Mouse (Mus musculus): ENCODE measurements around the gene Gm10717.
A peak's percentile ranks its signal among the peaks of the same experiment; 100 is the strongest.
"Not testable (repeated sequence)": the region's sequence is repeated elsewhere in the genome, so short reads cannot be mapped to it uniquely, and the experiment has no call there.

The Gm10717 gene

DNA sequence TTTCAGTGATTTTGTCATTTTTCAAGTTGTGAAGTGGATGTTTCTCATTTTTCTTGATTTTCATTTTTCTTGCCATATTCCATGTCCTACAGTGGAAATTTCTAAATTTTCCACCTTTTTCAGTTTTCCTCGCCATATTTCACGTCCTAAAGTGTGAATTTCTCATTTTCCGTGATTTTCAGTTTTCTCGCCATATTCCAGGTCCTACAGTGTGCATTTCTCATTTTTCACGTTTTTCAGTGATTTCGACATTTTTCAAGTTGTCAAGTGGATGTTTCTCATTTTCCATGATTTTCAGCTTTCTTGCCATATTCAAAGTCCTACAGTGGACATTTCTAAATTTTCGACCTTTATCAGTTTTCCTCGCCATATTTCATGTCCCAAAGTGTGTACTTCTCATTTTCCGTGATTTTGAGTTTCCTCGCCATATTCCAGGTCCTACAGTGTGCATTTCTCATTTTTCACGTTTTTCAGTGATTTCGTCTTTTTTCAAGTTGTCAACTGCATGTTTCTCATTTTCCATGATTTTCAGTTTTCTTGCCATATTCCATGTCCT is at the start of gene Gm10717:
Gm10717 (plus strand) TSS at position 506 of the 556 bp plus-strand sequence.
- peak in 1 of 2 experiments; percentile 29 for DNase-seq (ENCODE audit: low spot score in 2 of 2)

DNA sequence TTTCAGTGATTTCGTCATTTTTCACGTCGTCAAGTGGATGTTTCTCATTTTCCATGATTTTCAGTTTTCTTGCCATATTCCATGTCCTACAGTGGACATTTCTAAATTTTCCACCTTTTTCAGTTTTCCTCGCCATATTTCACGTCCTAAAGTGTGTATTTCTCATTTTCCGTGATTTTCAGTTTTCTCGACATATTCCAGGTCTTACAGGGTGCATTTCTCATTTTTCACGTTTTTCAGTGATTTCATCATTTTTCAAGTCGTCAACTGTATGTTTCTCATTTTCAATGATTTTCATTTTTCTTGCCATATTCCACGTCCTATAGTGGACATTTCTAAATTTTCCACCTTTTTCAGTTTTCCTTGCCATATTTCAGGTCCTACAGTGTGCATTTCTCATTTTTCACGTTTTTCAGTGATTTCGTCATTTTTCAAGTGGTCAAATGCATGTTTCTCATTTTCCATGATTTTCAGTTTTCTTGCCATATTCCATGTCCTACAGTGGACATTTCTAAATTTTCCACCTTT is 24.7 kb upstream of the Gm10717 start, which contains the start of gene Gm10722:
Gm10722 (plus strand) TSS at position 478 of the 528 bp plus-strand sequence.
- peak; percentile 9 to 18 for DNase-seq (ENCODE audit: low spot score in 2 of 2)

DNA sequence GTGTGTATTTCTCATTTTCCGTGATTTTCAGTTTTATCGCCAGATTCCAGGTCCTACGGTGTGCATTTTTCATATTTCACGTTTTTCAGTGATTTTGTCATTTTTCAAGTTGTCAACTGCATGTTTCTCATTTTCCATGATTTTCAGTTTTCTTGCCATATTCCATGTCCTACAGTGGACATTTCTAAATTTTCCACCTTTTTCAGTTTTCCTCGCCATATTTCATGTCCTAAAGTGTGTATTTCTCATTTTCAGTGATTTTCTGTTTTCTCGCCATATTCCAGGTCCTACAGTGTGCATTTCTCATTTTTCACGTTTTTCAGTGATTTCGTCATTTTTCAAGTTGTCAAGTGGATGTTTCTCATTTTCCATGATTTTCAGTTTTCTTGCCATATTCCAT is 24.2 kb upstream of the Gm10717 start:
- DNase-seq (ENCODE audit: low spot score in 2 of 2) = peak in 1 of 2 experiments; percentile 12

DNA sequence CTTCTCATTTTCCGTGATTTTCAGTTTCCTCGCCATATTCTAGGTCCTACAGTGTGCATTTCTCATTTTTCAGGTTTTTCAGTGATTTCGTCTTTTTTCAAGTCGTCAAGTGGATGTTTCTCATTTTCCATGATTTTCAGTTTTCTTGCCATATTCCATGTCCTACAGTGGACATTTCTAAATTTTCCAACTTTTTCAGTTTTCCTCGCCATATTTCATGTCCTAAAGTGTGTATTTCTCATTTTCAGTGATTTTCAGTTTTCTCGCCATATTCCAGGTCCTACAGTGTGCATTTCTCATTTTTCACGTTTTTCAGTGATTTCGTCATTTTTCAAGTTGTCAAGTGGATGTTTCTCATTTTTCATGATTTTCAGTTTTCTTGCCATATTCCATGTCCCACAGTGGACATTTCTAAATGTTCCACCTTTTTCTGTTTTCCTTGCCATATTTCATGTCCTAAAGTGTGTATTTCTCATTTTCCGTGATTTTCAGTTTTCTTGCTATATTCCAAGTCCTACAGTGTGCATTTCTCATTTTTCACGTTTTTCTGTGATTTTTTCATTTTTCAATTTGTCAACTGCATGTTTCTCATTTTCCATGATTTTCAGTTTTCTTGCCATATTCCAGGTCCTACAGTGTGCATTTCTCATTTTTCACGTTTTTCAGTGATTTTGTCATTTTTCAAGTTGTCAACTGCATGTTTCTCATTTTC is 23.1 kb upstream of the Gm10717 start:
- DNase-seq (ENCODE audit: low spot score in 2 of 2) = peak; percentile 87 to 99

DNA sequence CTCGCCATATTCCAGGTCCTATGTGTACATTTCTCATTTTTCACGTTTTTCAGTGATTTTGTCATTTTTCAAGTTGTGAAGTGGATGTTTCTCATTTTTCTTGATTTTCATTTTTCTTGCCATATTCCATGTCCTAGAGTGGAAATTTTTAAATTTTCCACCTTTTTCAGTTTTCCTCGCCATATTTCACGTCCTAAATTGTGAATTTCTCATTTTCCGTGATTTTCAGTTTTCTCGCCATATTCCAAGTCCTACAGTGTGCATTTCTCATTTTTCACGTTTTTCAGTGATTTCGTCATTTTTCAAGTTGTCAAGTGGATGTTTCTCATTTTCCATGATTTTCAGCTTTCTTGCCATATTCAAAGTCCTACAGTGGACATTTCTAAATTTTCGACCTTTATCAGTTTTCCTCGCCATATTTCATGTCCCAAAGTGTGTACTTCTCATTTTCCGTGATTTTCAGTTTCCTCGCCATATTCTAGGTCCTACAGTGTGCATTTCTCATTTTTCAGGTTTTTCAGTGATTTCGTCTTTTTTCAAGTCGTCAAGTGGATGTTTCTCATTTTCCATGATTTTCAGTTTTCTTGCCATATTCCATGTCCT is 22.3 kb upstream of the Gm10717 start, which contains the start of gene Gm11168:
Gm11168 (plus strand) TSS at position 553 of the 603 bp plus-strand sequence.
- not testable (repeated sequence) for DNase-seq (ENCODE audit: low spot score in 2 of 2)

DNA sequence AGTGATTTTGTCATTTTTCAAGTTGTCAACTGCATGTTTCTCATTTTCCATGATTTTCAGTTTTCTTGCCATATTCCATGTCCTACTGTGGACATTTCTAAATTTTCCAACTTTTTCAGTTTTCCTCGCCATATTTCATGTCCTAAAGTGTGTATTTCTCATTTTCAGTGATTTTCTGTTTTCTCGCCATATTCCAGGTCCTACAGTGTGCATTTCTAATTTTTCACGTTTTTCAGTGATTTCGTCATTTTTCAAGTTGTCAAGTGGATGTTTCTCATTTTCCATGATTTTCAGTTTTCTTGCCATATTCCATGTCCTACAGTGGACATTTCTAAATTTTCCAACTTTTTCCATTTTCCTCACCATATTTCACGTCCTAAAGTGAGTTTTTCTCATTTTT is 19.0 kb upstream of the Gm10717 start:
- DNase-seq (ENCODE audit: low spot score in 2 of 2) = not testable (repeated sequence)

DNA sequence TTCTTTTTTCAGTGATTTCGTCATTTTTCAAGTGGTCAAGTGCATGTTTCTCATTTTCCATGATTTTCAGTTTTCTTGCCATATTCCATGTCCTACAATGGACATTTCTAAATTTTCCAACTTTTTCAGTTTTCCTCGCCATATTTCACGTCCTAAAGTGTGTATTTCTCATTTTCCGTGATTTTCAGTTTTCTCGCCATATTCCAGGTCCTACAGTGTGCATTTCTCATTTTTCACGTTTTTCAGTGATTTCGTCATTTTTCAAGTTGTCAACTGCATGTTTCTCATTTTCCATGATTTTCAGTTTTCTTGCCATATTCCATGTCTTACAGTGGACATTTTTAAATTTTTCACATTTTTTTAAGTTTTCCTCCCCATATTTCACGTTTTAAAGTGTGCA is 18.6 kb upstream of the Gm10717 start:
- peak; percentile 98 to 99 for DNase-seq (ENCODE audit: low spot score in 2 of 2)

DNA sequence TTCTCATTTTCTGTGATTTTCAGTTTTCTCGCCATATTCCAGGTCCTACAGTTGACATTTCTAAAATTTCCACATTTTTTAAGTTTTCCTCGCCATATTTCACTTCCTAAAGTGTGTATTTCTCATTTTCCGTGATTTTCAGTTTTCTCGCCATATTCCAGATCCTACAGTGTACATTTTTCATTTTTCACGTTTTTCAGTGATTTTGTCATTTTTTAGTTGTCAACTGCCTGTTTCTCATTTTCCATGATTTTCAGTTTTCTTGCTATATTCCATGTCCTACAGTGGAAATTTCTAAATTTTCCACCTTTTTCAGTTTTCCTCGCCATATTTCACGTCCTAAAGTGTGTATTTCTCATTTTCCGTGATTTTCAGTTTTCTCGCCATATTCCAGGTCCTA is 17.9 kb upstream of the Gm10717 start:
- DNase-seq (ENCODE audit: low spot score in 2 of 2) = not testable (repeated sequence)

DNA sequence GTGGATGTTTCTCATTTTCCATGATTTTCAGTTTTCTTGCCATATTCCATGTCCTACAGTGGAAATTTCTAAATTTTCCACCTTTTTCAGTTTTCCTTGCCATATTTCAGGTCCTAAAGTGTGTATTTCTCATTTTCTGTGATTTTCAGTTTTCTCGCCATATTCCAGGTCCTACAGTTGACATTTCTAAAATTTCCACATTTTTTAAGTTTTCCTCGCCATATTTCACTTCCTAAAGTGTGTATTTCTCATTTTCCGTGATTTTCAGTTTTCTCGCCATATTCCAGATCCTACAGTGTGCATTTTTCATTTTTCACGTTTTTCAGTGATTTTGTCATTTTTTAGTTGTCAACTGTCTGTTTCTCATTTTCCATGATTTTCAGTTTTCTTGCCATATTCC is 15.9 kb upstream of the Gm10717 start:
- not testable (repeated sequence) for DNase-seq (ENCODE audit: low spot score in 2 of 2)

DNA sequence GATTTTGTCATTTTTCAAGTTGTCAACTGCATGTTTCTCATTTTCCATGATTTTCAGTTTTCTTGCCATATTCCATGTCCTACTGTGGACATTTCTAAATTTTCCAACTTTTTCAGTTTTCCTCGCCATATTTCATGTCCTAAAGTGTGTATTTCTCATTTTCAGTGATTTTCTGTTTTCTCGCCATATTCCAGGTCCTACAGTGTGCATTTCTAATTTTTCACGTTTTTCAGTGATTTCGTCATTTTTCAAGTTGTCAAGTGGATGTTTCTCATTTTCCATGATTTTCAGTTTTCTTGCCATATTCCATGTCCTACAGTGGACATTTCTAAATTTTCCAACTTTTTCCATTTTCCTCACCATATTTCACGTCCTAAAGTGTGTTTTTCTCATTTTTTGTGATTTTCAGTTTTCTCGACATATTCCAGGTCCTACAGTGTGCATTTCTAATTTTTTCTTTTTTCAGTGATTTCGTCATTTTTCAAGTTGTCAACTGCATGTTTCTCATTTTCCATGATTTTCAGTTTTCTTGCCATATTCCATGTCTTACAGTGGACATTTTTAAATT is 13.1 kb upstream of the Gm10717 start:
- not testable (repeated sequence) for DNase-seq (ENCODE audit: low spot score in 2 of 2)

DNA sequence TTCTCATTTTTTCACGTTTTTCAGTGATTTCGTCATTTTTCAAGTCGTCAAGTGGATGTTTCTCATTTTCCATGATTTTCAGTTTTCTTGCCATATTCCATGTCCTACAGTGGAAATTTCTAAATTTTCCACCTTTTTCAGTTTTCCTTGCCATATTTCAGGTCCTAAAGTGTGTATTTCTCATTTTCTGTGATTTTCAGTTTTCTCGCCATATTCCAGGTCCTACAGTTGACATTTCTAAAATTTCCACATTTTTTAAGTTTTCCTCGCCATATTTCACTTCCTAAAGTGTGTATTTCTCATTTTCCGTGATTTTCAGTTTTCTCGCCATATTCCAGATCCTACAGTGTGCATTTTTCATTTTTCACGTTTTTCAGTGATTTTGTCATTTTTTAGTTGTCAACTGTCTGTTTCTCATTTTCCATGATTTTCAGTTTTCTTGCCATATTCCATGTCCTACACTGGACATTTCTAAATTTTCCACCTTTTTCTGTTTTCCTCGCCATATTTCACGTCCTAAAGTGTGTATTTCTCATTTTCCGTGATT is 12.4 kb upstream of the Gm10717 start, which contains the start of gene Gm10721:
Gm10721 (plus strand) TSS at position 408 of the 547 bp plus-strand sequence.
- not testable (repeated sequence) for DNase-seq (ENCODE audit: low spot score in 2 of 2)

DNA sequence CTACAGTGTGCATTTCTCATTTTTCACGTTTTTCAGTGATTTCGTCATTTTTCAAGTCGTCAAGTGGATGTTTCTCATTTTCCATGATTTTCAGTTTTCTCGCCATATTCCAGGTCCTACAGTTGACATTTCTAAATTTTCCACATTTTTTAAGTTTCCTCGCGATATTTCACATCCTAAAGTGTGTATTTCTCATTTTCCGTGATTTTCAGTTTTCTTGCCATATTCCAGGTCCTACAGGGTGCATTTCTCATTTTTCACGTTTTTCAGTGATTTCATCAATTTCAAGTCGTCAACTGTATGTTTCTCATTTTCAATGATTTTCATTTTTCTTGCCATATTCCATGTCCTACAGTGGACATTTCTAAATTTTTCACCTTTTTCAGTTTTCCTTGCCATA is 9.9 kb upstream of the Gm10717 start, which contains the start of gene Gm10720:
Gm10720 (plus strand) TSS at position 301 of the 400 bp plus-strand sequence.
- DNase-seq (ENCODE audit: low spot score in 2 of 2) = not testable (repeated sequence)

DNA sequence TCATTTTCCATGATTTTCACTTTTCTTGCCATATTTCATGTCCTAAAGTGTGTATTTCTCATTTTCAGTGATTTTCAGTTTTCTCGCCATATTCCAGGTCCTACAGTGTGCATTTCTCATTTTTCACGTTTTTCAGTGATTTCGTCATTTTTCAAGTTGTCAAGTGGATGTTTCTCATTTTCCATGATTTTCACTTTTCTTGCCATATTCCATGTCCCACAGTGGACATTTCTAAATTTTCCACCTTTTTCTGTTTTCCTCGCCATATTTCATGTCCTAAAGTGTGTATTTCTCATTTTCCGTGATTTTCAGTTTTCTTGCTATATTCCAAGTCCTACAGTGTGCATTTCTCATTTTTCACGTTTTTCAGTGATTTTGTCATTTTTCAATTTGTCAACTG is 9.3 kb upstream of the Gm10717 start:
- not testable (repeated sequence) for DNase-seq (ENCODE audit: low spot score in 2 of 2)

DNA sequence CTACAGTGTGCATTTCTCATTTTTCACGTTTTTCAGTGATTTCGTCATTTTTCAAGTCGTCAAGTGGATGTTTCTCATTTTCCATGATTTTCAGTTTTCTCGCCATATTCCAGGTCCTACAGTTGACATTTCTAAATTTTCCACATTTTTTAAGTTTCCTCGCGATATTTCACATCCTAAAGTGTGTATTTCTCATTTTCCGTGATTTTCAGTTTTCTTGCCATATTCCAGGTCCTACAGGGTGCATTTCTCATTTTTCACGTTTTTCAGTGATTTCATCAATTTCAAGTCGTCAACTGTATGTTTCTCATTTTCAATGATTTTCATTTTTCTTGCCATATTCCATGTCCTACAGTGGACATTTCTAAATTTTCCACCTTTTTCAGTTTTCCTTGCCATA is 8.1 kb upstream of the Gm10717 start, which contains the start of gene Gm10719:
Gm10719 (plus strand) TSS at position 301 of the 400 bp plus-strand sequence.
- DNase-seq (ENCODE audit: low spot score in 2 of 2) = not testable (repeated sequence)

DNA sequence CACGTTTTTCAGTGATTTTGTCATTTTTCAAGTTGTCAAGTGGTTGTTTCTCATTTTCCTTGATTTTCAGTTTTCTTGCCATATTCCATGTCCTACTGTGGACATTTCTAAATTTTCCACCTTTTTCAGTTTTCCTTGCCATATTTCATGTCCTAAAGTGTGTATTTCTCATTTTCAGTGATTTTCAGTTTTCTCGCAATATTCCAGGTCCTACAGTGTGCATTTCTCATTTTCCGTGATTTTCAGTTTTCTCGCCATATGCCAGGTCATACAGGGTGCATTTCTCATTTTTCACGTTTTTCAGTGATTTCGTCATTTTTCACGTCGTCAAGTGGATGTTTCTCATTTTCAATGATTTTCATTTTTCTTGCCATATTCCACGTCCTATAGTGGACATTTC is 6.3 kb upstream of the Gm10717 start:
- DNase-seq (ENCODE audit: low spot score in 2 of 2) = peak in 1 of 2 experiments; percentile 5

DNA sequence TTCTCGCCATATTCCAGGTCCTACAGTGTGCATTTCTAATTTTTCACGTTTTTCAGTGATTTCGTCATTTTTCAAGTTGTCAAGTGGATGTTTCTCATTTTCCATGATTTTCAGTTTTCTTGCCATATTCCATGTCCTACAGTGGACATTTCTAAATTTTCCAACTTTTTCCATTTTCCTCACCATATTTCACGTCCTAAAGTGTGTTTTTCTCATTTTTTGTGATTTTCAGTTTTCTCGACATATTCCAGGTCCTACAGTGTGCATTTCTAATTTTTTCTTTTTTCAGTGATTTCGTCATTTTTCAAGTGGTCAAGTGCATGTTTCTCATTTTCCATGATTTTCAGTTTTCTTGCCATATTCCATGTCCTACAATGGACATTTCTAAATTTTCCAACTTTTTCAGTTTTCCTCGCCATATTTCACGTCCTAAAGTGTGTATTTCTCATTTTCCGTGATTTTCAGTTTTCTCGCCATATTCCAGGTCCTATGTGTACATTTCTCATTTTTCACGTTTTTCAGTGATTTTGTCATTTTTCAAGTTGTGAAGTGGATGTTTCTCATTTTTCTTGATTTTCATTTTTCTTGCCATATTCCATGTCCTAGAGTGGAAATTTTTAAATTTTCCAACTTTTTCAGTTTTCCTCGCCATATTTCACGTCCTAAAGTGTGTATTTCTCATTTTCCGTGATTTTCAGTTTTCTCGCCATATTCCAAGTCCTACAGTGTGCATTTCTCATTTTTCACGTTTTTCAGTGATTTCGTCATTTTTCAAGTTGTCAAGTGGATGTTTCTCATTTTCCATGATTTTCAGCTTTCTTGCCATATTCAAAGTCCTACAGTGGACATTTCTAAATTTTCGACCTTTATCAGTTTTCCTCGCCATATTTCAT is 5.1 kb upstream of the Gm10717 start:
- DNase-seq (ENCODE audit: low spot score in 2 of 2) = peak; percentile 3 to 36

DNA sequence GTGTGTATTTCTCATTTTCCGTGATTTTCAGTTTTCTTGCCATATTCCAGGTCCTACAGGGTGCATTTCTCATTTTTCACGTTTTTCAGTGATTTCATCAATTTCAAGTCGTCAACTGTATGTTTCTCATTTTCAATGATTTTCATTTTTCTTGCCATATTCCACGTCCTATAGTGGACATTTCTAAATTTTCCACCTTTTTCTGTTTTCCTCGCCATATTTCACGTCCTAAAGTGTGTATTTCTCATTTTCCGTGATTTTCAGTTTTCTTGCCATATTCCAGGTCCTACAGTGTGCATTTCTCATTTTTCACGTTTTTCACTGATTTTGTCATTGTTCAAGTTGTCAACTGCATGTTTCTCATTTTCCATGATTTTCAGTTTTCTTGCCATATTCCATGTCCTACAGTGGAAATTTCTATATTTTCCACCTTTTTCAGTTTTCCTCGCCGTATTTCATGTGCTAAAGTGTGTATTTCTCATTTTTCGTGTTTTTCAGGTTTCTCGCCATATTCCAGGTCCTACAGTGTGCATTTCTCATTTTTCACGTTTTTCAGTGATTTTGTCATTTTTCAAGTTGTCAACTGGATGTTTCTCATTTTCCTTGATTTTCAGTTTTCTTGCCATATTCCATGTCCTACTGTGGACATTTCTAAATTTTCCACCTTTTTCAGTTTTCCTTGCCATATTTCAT is 2.8 kb upstream of the Gm10717 start:
- DNase-seq (ENCODE audit: low spot score in 2 of 2) = peak; percentile 48 to 60

DNA sequence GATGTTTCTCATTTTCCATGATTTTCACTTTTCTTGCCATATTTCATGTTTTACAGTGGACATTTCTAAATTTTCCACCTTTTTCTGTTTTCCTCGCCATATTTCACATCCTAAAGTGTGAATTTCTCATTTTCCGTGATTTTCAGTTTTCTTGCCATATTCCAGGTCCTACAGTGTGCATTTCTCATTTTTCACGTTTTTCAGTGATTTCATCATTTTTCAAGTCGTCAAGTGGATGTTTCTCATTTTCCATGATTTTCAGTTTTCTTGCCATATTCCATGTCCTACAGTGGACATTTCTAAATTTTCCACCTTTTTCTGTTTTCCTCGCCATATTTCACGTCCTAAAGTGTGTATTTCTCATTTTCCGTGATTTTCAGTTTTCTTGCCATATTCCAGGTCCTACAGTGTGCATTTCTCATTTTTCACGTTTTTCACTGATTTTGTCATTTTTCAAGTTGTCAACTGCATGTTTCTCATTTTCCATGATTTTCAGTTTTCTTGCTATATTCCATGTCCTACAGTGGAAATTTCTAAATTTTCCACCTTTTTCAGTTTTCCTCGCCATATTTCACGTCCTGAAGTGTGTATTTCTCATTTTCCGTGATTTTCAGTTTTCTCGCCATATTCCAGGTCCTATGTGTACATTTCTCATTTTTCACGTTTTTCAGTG is 1.8 kb upstream of the Gm10717 start, which contains the start of gene Gm10718:
Gm10718 (plus strand) TSS at position 236 of the 673 bp plus-strand sequence.
- DNase-seq (ENCODE audit: low spot score in 2 of 2) = peak; percentile 15 to 57

DNA sequence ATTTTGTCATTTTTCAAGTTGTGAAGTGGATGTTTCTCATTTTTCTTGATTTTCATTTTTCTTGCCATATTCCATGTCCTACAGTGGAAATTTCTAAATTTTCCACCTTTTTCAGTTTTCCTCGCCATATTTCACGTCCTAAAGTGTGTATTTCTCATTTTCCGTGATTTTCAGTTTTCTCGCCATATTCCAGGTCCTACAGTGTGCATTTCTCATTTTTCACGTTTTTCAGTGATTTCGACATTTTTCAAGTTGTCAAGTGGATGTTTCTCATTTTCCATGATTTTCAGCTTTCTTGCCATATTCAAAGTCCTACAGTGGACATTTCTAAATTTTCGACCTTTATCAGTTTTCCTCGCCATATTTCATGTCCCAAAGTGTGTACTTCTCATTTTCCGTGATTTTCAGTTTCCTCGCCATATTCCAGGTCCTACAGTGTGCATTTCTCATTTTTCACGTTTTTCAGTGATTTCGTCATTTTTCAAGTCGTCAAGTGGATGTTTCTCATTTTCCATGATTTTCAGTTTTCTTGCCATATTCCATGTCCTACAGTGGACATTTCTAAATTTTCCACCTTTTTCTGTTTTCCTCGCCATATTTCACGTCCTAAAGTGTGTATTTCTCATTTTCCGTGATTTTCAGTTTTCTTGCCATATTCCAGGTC is 1.1 kb upstream of the Gm10717 start:
- peak; percentile 100 for DNase-seq (ENCODE audit: low spot score in 2 of 2)

Measured in frontal cortex, postnatal 36 days (tissue).